Comparison of ENCODE assay signal across 15 mouse cellular contexts in the genomic region with DNA sequence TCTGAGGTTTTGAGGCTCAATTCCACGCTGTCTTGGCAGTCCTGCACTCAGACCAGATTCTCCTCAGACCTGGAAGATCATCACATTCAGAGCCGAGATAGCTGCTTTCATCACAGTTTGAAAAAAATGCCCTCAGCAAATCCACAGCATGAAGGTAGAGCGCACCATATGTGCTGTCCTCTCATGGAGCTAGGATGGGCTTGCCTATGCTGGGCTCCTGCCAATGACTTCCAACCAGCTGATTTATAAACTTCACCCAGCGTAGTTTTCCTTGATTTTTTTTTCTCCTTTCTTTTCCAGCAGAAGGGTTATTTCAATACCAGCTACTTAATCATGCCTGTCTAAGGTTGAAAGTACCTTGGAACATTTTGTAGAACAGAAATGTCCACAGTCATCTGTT.
DNase-seq lines count a peak whose midpoint lies in the region; TF ChIP-seq lines count a peak whose summit lies in the region.
"Had no signal": no experiment of that assay in that cellular context is flagged by ENCODE, and none has a peak within 500 bp of the region (broad histone marks: within the 10 kb centered on the region; RNA-seq: fewer than 3 reads in every experiment).

No protein-coding gene starts in this region.

- DNase-seq in cerebellum, postnatal 14 days, result peak; percentile 28 to 68
- no peak for DNase-seq in cerebellum, postnatal 36 days
- peak; percentile 27 for DNase-seq in left cerebral cortex, postnatal 4 days
- no peak for DNase-seq in left cerebral cortex, adult 9 months (ENCODE audit: low spot score in 2 of 2)
- DNase-seq in brain, adult 2 months (ENCODE audit: low read depth, low spot score), result peak; percentile 8
- DNase-seq in brain, embryonic 14.5 days (ENCODE audit: low read depth), result peak; percentile 18
- DNase-seq: adrenal gland, adult 2 months; adrenal gland, postnatal 14 days; cerebellum, adult 11-12 months; cerebellum, adult 8-10 months; gastrocnemius, postnatal 10 days; gastrocnemius, postnatal 36 days; heart, adult 2 months; heart, postnatal 14 days; heart, postnatal 4 days had no signal

- no peak for TF ChIP-seq POLR2A in brain, embryonic 14.5 days (IDR thresholded peaks at IDR 0.05; ENCODE audit: borderline replicate concordance, extremely low read depth, insufficient read depth, insufficient read length, poor library complexity, severe bottlenecking)

- no peak for TF ChIP-seq CTCF in brain, embryonic 14.5 days (IDR thresholded peaks at IDR 0.05; ENCODE audit: borderline replicate concordance, extremely low read depth, insufficient read depth, insufficient read length)

- intact Hi-C loops in left cerebral cortex, postnatal 4 days (cut with DNase I), result no loop called here

Comparison
In these comparisons a context has a peak if more than half of its experiments do, and no peak if none do; other contexts are left out.
1. DNase-seq: peak in cerebellum, postnatal 14 days (2 of 2), left cerebral cortex, postnatal 4 days (single experiment), brain, adult 2 months (single experiment) and brain, embryonic 14.5 days (single experiment); none in cerebellum, postnatal 36 days (0 of 2) and left cerebral cortex, adult 9 months (0 of 2).